Mouse (Mus musculus): Measurements from ENCODE around the gene Angptl4.

Gene Angptl4

DNA sequence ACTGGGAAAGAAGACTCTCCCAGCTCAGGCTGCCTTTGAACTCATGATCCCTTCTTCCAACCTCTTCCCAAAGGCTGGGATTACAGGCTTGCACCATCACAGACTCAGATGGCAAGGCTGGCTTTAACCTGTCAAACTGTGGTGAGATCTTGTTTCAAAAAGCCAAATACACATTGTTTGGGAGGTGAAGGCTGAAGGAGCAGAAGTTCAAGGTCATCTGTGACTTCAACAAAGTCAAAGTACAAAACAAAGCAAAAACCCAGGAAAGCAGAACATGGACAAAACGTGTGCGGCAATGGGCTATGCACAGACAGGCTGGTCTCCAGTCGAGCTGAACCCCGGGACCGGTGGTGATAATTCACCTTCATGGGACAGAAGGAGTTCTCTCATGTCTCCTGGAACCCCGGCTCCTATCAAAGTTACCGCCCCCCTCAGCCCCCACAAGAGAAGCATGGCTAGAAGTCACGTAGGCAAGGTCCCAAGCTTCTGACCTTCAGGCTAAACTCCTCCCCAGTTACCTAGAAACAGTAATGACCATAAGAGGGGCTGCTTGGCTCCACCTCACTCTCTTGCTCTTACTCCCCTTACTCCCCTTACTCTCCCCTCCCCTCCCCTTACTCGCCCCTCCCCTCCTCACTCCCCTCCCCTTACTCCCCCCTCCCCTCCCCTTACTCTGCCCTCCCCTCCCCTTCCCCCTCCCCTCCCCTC, 25.7 kb upstream of the Angptl4 start:
- DNase-seq (ENCODE audit: extremely low read depth, low read depth, low spot score): no peak

- DNase-seq (ENCODE audit: extremely low read depth, low read depth, low spot score): no peak
Measured at GRCm38 (mm10) chr17:33804745-33805144, 23.1 kb upstream of the Angptl4 start.

GRCm38 (mm10) chr17:33804205-33804604, 22.6 kb upstream of the Angptl4 start:
- DNase-seq (ENCODE audit: extremely low read depth, low read depth, low spot score): no peak

GRCm38 (mm10) chr17:33802221-33802620, 20.6 kb upstream of the Angptl4 start:
- no peak for DNase-seq (ENCODE audit: extremely low read depth, low read depth, low spot score)

DNA sequence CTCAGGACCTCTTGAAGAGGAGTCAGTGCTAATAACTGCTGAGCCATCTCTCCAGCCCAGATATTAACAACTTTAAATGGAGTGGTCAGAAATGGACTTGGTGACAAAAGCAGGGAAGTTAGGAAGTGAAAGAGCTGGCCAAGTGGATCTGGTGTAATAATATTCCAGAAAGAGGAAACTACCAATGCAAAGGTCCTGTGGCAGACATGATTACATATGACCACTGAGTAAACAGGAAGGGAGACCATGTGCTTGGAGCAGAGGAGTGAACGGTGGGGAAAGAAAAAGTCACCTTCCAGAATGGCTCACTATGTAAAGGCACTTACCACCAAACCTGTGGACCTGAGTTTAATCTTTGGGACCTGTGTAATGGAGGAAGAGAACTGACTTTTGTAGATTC, 17.6 kb upstream of the Angptl4 start:
- DNase-seq (ENCODE audit: extremely low read depth, low read depth, low spot score): no peak

DNA sequence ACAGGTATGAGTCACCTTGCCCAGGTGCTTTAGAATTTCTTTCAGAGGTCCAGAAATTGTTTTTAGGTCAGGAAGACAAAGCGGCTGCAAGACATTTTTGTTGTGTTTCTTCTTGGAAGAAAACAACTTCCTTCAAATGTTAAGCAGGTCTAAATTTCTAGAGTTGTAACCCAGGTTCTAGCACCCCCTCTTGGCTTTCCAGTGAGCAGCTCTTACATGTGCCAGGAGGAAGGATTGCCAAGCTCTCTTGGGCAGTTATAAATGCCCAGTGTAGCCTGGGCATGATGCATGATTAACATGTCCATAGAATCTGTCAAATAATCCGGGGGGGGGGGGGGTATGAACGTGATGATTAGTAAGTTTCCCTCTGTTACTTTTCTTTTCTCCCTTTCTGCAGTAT, 16.7 kb upstream of the Angptl4 start:
- DNase-seq (ENCODE audit: extremely low read depth, low read depth, low spot score): no peak

- no peak for DNase-seq (ENCODE audit: extremely low read depth, low read depth, low spot score)
Measured at GRCm38 (mm10) chr17:33788732-33789131, 7.1 kb upstream of the Angptl4 start.

DNA sequence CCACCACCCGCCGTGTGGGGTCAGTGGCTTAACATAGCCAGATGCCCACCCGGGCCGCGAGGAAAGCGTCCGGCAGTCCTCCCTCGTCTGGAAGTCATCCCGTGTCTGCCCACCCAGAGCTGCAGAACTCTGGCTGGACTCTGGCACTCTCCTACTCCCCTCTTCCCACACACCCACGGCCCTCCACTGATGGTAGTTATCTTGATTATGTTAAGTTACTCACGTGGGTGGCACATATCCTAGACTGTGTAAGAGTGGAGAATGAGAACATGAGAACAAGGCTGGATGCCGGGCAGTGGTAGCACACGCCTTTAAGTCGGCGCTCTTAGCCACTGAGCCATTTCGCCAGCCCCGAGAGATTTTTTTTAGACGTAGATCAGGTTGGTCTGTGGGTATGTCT, 4.7 kb upstream of the Angptl4 start:
- no peak for DNase-seq (ENCODE audit: extremely low read depth, low read depth, low spot score)

GRCm38 (mm10) chr17:33784939-33785338, 3.3 kb upstream of the Angptl4 start:
- peak; percentile 71 for DNase-seq (ENCODE audit: extremely low read depth, low read depth, low spot score)

GRCm38 (mm10) chr17:33783408-33783807, 1.8 kb upstream of the Angptl4 start:
- DNase-seq (ENCODE audit: extremely low read depth, low read depth, low spot score): peak; percentile 93

DNA sequence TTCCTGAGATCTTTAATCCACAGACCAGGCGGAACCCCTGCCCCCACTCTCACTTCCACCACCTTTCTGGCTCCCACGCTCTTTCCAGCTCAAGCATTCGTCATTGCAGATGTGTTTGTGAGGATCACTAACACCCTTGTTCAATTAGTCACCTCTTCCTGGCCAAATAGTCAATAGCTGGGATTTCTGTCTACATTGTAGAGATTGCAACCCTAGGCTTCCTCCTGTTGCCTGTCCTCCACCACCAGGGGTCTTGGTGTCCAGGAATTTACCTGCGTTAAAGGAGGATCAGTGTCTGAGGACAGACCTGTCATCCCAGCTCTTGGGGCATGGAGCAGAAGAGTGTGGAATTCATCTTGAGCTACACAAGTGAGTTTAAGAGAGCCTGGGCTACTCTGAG, 437 bp upstream of the Angptl4 start:
- DNase-seq (ENCODE audit: extremely low read depth, low read depth, low spot score): no peak

- DNase-seq (ENCODE audit: extremely low read depth, low read depth, low spot score): peak; percentile 72
Measured at GRCm38 (mm10) chr17:33780431-33780830, 1.2 kb downstream of the Angptl4 start.

- DNase-seq (ENCODE audit: extremely low read depth, low read depth, low spot score): no peak
Measured at GRCm38 (mm10) chr17:33779967-33780295, 1.7 kb downstream of the Angptl4 start.

GRCm38 (mm10) chr17:33779271-33779966, 2.2 kb downstream of the Angptl4 start:
- DNase-seq (ENCODE audit: extremely low read depth, low read depth, low spot score): peak; percentile 90

DNA sequence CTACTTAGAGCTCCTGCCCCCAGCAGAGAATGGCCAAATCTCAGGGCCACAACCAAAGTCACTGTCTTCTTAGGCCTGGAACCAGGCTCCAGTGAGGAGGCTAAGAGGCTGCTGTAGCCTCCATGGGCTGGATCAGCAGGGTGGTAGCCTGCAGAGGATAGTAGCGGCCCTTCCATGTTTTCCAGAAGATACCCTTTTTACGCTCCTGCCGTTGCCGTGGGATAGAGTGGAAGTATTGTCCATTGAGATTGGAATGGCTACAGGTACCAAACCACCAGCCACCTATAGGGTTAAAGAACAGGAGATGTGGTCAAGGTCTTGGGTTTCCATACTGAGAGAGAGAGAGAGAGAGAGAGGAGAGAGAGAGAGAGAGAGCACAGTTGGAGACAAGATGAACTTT, 6.3 kb downstream of the Angptl4 start:
- no peak for DNase-seq (ENCODE audit: extremely low read depth, low read depth, low spot score)

GRCm38 (mm10) chr17:33774573-33775155, 7.0 kb downstream of the Angptl4 start:
- no peak for DNase-seq (ENCODE audit: extremely low read depth, low read depth, low spot score)

GRCm38 (mm10) chr17:33773871-33774572, 7.6 kb downstream of the Angptl4 start:
- no peak for DNase-seq (ENCODE audit: extremely low read depth, low read depth, low spot score)

GRCm38 (mm10) chr17:33773426-33773825, 8.2 kb downstream of the Angptl4 start:
- DNase-seq (ENCODE audit: extremely low read depth, low read depth, low spot score): no peak

DNA sequence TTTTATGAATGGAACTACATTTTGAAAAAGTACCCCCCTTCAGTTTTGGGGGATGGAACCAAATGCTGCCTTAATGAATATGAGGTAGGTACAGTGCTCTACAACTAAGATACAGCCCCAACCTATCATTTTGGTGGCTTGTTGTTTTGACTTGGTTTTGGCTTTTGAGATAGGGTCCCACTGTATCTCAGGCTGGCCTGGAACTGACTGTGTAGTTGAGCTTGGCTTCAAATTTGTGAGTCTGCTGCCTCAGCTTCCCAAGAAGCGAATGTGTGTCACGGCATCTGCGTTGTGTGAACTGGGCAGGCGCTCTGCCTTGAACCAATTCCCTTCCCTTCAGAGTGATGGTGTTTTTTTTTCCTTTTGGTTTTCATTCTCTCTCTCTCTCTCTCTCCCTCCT, 10.0 kb downstream of the Angptl4 start:
- DNase-seq (ENCODE audit: extremely low read depth, low read depth, low spot score): no peak

DNA sequence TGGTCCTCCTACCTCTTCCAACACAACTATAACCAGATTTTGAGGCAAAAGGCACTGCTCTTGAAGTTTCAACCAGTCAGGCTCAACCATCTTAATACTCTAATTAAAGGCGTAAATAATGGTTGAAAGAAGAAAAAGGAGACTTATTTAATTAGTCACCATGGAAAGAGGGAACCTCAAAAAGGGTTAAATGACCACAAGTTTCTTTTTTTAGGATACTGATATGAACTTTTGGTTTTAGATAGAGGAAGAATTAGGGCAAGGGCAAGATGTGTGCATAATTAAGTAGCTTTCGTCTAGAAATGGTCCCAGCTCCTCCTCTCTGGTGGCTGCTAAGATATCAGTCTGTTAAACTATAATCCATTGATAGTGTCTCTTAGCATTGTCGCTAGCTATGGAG, 15.2 kb downstream of the Angptl4 start:
- no peak for DNase-seq (ENCODE audit: extremely low read depth, low read depth, low spot score)

GRCm38 (mm10) chr17:33760255-33761165, 21.1 kb downstream of the Angptl4 start, which contains the start of gene Rab11b:
Gene Rab11b, minus strand, starts transcription at chr17:33760530.
- DNase-seq (ENCODE audit: extremely low read depth, low read depth, low spot score): peak; percentile 99

Data from fat pad, adult 2 months (tissue).